Mouse (Mus musculus) embryonic facial prominence, embryonic 13.5 days (tissue): ENCODE data around the gene Ces1b. TPM values are rescaled to one million over a fixed set of nuclear protein-coding genes. Genes with fewer than 3 reads are reported as not detected.

Experiments used
- ATAC-seq: fragments of 200-750 bp; cut with Nextera tagmentation; 2 replicates; pipeline ENCODE4 v1.8.0; 2017; ENCODE audit warnings: low read depth; ENCODE audit not compliant: insufficient number of reproducible peaks, insufficient read depth, low FRiP score, low TSS enrichment
- H3K27ac ChIP-seq: fragments of 300-500 bp; sonication (generic); 2 replicates; pipeline ENCODE4 v1.5.1; 2015; ENCODE audit warnings: moderate library complexity, mild to moderate bottlenecking, inconsistent platforms
- H3K27me3 ChIP-seq: fragments of 300-500 bp; sonication (generic); 2 replicates; pipeline ENCODE4 v1.6.1; 2015; ENCODE audit warnings: mild to moderate bottlenecking, inconsistent platforms
- H3K36me3 ChIP-seq: fragments of 300-500 bp; sonication (generic); 2 replicates; pipeline ENCODE4 v1.6.1; 2015; ENCODE audit warnings: mild to moderate bottlenecking, inconsistent platforms
- H3K4me1 ChIP-seq: fragments of 300-500 bp; sonication (generic); 2 replicates; pipeline ENCODE4 v1.6.1; 2015; ENCODE audit warnings: inconsistent platforms
- H3K4me2 ChIP-seq: fragments of 300-500 bp; sonication (generic); 2 replicates; pipeline ENCODE4 v1.6.1; 2015; ENCODE audit warnings: moderate library complexity, mild to moderate bottlenecking, inconsistent platforms
- H3K4me3 ChIP-seq: fragments of 300-500 bp; sonication (generic); 2 replicates; pipeline ENCODE4 v1.5.1; 2015; ENCODE audit warnings: mild to moderate bottlenecking, inconsistent platforms
- H3K9ac ChIP-seq: fragments of 300-500 bp; sonication (generic); 2 replicates; pipeline ENCODE4 v1.6.1; 2015; ENCODE audit warnings: mild to moderate bottlenecking, inconsistent platforms
- H3K9me3 ChIP-seq: fragments of 300-500 bp; sonication (generic); 2 replicates; pipeline ENCODE4 v1.6.1; 2016; ENCODE audit warnings: inconsistent platforms
- WGBS: fragments of 180-500 bp; shearing (Covaris S2); methylation state at CpG from one replicate; pipeline ENCODE4 v1.1.7; 2015; ENCODE audit warnings: mixed read lengths; 5-methylcytosine and 5-hydroxymethylcytosine counted together
- polyA plus RNA-seq: library from polyadenylated mRNA; unstranded; fragments of >200 nt; fragmentation: Nextera tagmentation; extraction: Ambion mirVana; gene quantifications from 2 replicates; pipeline ENCODE4 v1.2.1, GENCODE M21; 2015

Ces1b gene
- not detected in 2 replicates for polyA plus RNA-seq

GRCm38 (mm10) chr8:93079887-93080286 is at the start of gene Ces1b:
TSS of gene Ces1b (minus strand) at chr8:93080017.
- Histone ChIP-seq H3K9ac (no peak within 1 kb of the TSS), H3K27me3 (no peaks in the 10 kb centered on the region), H3K4me1 (no peaks in the 10 kb centered on the region), H3K9me3 (no peaks in the 10 kb centered on the region), H3K27ac (no peak within 1 kb of the TSS), H3K4me3 (no peak within 1 kb of the TSS), H3K36me3 (no peaks in the 10 kb centered on the region), H3K4me2 (no peak within 1 kb of the TSS)
- WGBS: 72% methylated on average over 2 of the region's 2 CpGs
- ATAC-seq: no peak

- no peaks in the 10 kb centered on the region for H3K36me3 ChIP-seq
- no peaks in the 10 kb centered on the region for H3K4me1 ChIP-seq
- no peak for ATAC-seq
- H3K27ac ChIP-seq: no peak overlapping the region
- no peak overlapping the region for H3K4me3 ChIP-seq
- 86% methylated on average over 2 of the region's 2 CpGs for WGBS
- no peak overlapping the region for H3K4me2 ChIP-seq
- H3K9me3 ChIP-seq: no peaks in the 10 kb centered on the region
- no peak overlapping the region for H3K9ac ChIP-seq
- no peaks in the 10 kb centered on the region for H3K27me3 ChIP-seq
Measured at GRCm38 (mm10) chr8:93126476-93126875, 46.7 kb upstream of the Ces1b start.

GRCm38 (mm10) chr8:93122005-93122404 is 42.2 kb upstream of the Ces1b start:
- Histone ChIP-seq H3K9ac (no peak overlapping the region), H3K4me2 (no peak overlapping the region), H3K27me3 (no peaks in the 10 kb centered on the region), H3K9me3 (no peaks in the 10 kb centered on the region), H3K27ac (no peak overlapping the region), H3K4me1 (no peaks in the 10 kb centered on the region), H3K4me3 (no peak overlapping the region), H3K36me3 (no peaks in the 10 kb centered on the region)
- 91% methylated on average over 1 of the region's 1 CpGs for WGBS
- ATAC-seq: no peak

GRCm38 (mm10) chr8:93095376-93095775 is 15.6 kb upstream of the Ces1b start:
- ATAC-seq: no peak
- Histone ChIP-seq H3K36me3 (no peaks in the 10 kb centered on the region), H3K9me3 (no peaks in the 10 kb centered on the region), H3K27me3 (no peaks in the 10 kb centered on the region), H3K27ac (no peak overlapping the region), H3K4me1 (no peaks in the 10 kb centered on the region), H3K4me3 (no peak overlapping the region), H3K4me2 (no peak overlapping the region), H3K9ac (no peak overlapping the region)

- Histone ChIP-seq H3K9ac (no peak overlapping the region), H3K36me3 (no peaks in the 10 kb centered on the region), H3K4me1 (peaks cover 6% of the 10 kb centered on the region; the same call in 1 of the 2 replicates), H3K4me3 (no peak overlapping the region), H3K9me3 (no peaks in the 10 kb centered on the region), H3K27me3 (no peaks in the 10 kb centered on the region), H3K27ac (no peak overlapping the region), H3K4me2 (no peak overlapping the region)
- ATAC-seq: no peak
- whole genome bisulfite sequencing: 61% methylated on average over 1 of the region's 1 CpGs
Measured at GRCm38 (mm10) chr8:93091324-93091723, 11.5 kb upstream of the Ces1b start.

GRCm38 (mm10) chr8:93088686-93089122 is 8.9 kb upstream of the Ces1b start:
- peak overlapping the region; percentile 44 for H3K4me2 ChIP-seq
- no peaks in the 10 kb centered on the region for H3K9me3 ChIP-seq
- 6% methylated on average over 2 of the region's 2 CpGs for WGBS
- H3K4me1 ChIP-seq: peaks cover 6% of the 10 kb centered on the region; the same call in 1 of the 2 replicates
- ATAC-seq: peak; percentile 84
- H3K36me3 ChIP-seq: no peaks in the 10 kb centered on the region
- no peak overlapping the region for H3K9ac ChIP-seq
- H3K27me3 ChIP-seq: no peaks in the 10 kb centered on the region
- H3K4me3 ChIP-seq: peak overlapping the region; percentile 9; the same call in 1 of the 2 replicates
- no peak overlapping the region; the same call in 1 of the 2 replicates for H3K27ac ChIP-seq

GRCm38 (mm10) chr8:93088193-93088592 is 8.4 kb upstream of the Ces1b start:
- no peak for ATAC-seq
- Histone ChIP-seq H3K4me3 (no peak overlapping the region), H3K4me2 (peak overlapping the region; percentile 44), H3K27me3 (no peaks in the 10 kb centered on the region), H3K9ac (no peak overlapping the region), H3K4me1 (peaks cover 6% of the 10 kb centered on the region; the same call in 1 of the 2 replicates), H3K36me3 (no peaks in the 10 kb centered on the region), H3K27ac (peak overlapping the region; percentile 44; the same call in 1 of the 2 replicates), H3K9me3 (no peaks in the 10 kb centered on the region)
- WGBS: 17% methylated on average over 7 of the region's 7 CpGs

- Histone ChIP-seq H3K9me3 (no peaks in the 10 kb centered on the region), H3K4me3 (no peak overlapping the region), H3K4me2 (no peak overlapping the region), H3K4me1 (no peaks in the 10 kb centered on the region), H3K27ac (no peak overlapping the region), H3K36me3 (no peaks in the 10 kb centered on the region), H3K27me3 (no peaks in the 10 kb centered on the region), H3K9ac (no peak overlapping the region)
- 87% methylated on average over 4 of the region's 4 CpGs for WGBS
- no peak for ATAC-seq
Measured at GRCm38 (mm10) chr8:93075251-93075650, 4.6 kb downstream of the Ces1b start.

- no peak for ATAC-seq
- H3K4me3 ChIP-seq: no peak overlapping the region
- H3K4me2 ChIP-seq: no peak overlapping the region
- no peaks in the 10 kb centered on the region for H3K9me3 ChIP-seq
- no peaks in the 10 kb centered on the region for H3K36me3 ChIP-seq
- no peak overlapping the region for H3K27ac ChIP-seq
- H3K9ac ChIP-seq: no peak overlapping the region
- no peaks in the 10 kb centered on the region for H3K27me3 ChIP-seq
- 71% methylated on average over 3 of the region's 3 CpGs for WGBS
- no peaks in the 10 kb centered on the region for H3K4me1 ChIP-seq
Measured at GRCm38 (mm10) chr8:93063416-93064117, 16.2 kb downstream of the Ces1b start.

GRCm38 (mm10) chr8:93059185-93059584 is 20.6 kb downstream of the Ces1b start:
- H3K4me2 ChIP-seq: no peak overlapping the region
- no peaks in the 10 kb centered on the region for H3K9me3 ChIP-seq
- H3K4me3 ChIP-seq: no peak overlapping the region
- H3K27me3 ChIP-seq: no peaks in the 10 kb centered on the region
- H3K36me3 ChIP-seq: no peaks in the 10 kb centered on the region
- ATAC-seq: no peak
- H3K27ac ChIP-seq: no peak overlapping the region
- WGBS: 8% methylated on average over 2 of the region's 2 CpGs
- no peaks in the 10 kb centered on the region for H3K4me1 ChIP-seq
- H3K9ac ChIP-seq: no peak overlapping the region

GRCm38 (mm10) chr8:93055238-93055637 is 24.6 kb downstream of the Ces1b start:
- 43% methylated on average over 2 of the region's 2 CpGs for WGBS
- Histone ChIP-seq H3K27me3 (no peaks in the 10 kb centered on the region), H3K9ac (no peak overlapping the region), H3K36me3 (no peaks in the 10 kb centered on the region), H3K9me3 (no peaks in the 10 kb centered on the region), H3K27ac (no peak overlapping the region), H3K4me1 (no peaks in the 10 kb centered on the region), H3K4me2 (no peak overlapping the region), H3K4me3 (no peak overlapping the region)
- ATAC-seq: no peak
